Mouse (Mus musculus) lung, postnatal 0 days (tissue): ENCODE measurements around the gene Muc4.

ENCODE experiments used
- CTCF ChIP-seq: IDR thresholded peaks from 2 replicates; pipeline ENCODE4 v1.5.1; 2016; ENCODE audit warnings: antibody characterized with exemption, mild to moderate bottlenecking
- EP300 ChIP-seq: IDR thresholded peaks from 2 replicates; pipeline ENCODE4 v1.6.1; 2016; ENCODE audit warnings: antibody characterized with exemption, mild to moderate bottlenecking, control low read depth

DNA sequence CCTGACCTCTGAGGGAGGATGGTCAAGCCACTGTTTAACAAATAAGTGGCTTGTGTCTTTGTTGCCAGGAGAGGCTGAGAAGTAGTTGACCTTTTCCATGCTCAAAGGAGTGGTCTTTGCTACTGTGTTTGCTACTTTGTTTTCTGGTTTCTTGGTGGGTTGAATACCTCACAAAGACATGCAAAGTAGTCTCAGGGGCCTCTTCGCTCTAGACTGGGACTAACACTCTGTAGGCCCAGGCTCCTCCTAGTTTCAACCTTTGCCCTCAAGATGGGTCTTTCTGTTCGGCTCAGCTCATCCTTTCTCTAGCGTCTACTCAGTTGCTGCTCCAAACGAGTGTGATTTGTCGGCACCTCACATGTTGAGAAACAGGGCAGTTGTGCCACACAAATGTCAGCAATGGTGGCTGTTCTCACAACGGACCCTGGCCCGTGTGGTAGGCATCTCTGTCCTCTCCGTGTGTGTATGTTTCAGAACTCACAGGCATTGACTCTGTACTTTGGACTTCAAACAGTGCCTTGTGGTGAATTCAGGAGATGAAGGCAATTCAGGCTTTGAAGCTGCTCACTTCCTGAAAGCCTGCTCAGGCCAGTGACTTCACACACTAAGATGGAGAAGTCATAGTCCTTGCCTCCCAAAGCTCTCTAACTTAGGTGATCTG, 4.4 kb downstream of the Muc4 start:
- TF ChIP-seq CTCF = no peak
- no peak for TF ChIP-seq EP300
